Mouse (Mus musculus): Measurements from ENCODE around the gene Ccdc136.
"Not testable (repeated sequence)": the region's sequence is repeated elsewhere in the genome, so short reads cannot be mapped to it uniquely, and the experiment has no call there.

The Ccdc136 gene

GRCm38 (mm10) chr6:29395910-29396713 is at the start of gene Ccdc136:
Gene Ccdc136 (plus strand): TSS chr6:29396309.
- no peak for DNase-seq (ENCODE audit: low spot score)

DNA sequence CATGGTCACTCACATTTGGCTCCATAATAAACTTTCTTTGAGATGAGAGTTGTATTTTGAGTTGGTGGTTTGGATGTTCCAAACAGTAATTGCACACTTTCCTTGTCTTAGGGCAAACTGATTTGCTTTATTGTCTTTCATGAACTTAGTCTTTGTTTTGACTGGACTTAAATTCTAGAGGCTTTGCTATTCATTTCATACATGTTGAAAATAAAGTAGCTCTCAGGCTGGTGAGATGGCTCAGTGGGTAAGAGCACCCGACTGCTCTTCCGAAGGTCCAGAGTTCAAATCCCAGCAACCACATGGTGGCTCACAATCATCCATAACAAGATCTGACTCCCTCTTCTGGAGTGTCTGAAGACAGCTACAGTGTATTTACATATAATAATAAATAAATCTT is 49.6 kb upstream of the Ccdc136 start:
- not testable (repeated sequence) for DNase-seq (ENCODE audit: low spot score)

DNA sequence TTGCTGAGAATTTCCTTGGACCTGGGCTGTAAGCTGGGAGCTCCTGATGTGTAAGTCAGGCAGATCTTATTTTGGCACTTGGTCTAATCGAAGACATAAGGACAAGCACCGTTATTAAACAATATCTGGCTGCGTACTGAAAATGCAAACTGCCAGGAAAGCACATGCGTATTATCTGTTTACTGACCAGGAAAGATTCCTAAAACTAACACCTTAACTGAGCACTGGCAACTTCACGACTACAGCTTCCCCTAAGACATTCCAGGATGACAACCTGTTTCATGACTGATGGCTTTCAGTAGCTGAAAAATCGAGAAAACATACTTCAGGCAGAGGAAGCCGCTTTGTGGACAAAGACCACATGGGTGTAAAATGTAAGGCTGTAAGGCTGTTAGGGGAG is 48.9 kb upstream of the Ccdc136 start:
- DNase-seq (ENCODE audit: low spot score): no peak

DNA sequence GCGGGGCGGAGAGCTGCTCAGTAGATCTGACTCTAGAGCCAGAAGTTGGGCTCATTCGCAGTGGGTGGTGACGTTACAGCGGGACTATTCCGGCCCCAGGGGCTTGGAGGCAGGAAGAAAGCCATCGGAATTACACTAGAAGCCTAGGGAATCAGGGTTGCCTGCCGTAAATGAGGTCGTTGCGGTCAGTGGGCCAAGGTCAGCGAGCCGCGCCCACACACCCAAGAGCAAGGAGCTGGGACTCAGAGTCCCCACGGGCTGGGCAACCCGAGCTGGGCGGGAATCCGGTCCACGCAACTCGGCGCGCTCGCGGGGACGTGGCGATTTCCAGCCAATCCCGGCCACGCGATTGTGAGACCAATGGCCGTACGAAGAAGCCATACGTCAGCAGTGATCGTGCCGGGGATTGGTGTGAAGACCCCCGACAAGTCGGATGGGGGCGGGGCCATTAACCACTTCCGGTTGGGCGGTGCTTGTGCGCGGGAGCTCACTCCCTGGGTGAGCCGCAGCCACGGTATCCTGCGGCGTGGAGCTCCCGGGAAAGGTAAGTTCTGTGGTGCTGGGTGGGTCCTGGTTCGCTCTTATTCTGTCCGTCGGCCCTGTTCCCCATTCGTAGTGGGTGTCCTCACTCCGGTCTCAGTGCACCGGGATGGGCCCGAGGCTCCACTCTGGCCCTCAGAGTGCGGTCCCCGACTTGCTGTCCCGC is 48.3 kb upstream of the Ccdc136 start, which contains the start of gene Calu:
TSS of gene Calu (plus strand) at position 405 of the 706 bp plus-strand sequence.
- peak; percentile 98 for DNase-seq (ENCODE audit: low spot score)

GRCm38 (mm10) chr6:29348371-29348724 is 47.8 kb upstream of the Ccdc136 start:
- DNase-seq (ENCODE audit: low spot score): no peak

DNA sequence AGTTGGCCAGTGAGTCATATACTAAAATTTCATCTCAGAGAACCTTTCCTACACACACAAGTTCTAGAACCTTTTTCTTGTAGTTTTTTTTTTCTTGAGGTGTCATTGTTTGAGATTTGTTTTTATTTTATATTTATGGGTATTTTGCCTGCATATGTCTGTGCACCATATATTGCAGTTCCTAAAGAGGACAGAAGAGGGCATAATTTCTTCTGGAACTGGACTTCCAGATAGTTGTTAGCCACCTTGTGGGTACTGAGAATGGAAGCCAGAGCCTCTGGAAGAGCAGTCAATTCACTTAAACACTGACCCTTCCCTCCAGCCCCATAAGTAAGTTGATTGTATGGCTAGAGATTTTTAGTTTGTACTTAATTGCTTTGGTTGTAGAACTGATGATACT is 44.5 kb upstream of the Ccdc136 start:
- no peak for DNase-seq (ENCODE audit: low spot score)

GRCm38 (mm10) chr6:29352816-29353215 is 43.3 kb upstream of the Ccdc136 start:
- DNase-seq (ENCODE audit: low spot score): no peak

GRCm38 (mm10) chr6:29359386-29359785 is 36.7 kb upstream of the Ccdc136 start:
- DNase-seq (ENCODE audit: low spot score): no peak

- DNase-seq (ENCODE audit: low spot score): no peak
These were observed 35.9 kb upstream of the Ccdc136 start for GRCm38 (mm10) chr6:29360211-29360610.

GRCm38 (mm10) chr6:29362246-29363128 is 33.6 kb upstream of the Ccdc136 start:
- DNase-seq (ENCODE audit: low spot score): no peak

- no peak for DNase-seq (ENCODE audit: low spot score)
These were observed 33.0 kb upstream of the Ccdc136 start for GRCm38 (mm10) chr6:29363129-29363515.

GRCm38 (mm10) chr6:29365277-29365676 is 30.8 kb upstream of the Ccdc136 start:
- no peak for DNase-seq (ENCODE audit: low spot score)

- DNase-seq (ENCODE audit: low spot score): no peak
These were observed 18.7 kb upstream of the Ccdc136 start for GRCm38 (mm10) chr6:29377386-29377785.

GRCm38 (mm10) chr6:29378678-29379077 is 17.4 kb upstream of the Ccdc136 start:
- no peak for DNase-seq (ENCODE audit: low spot score)

GRCm38 (mm10) chr6:29379954-29380353 is 16.2 kb upstream of the Ccdc136 start:
- DNase-seq (ENCODE audit: low spot score): no peak

DNA sequence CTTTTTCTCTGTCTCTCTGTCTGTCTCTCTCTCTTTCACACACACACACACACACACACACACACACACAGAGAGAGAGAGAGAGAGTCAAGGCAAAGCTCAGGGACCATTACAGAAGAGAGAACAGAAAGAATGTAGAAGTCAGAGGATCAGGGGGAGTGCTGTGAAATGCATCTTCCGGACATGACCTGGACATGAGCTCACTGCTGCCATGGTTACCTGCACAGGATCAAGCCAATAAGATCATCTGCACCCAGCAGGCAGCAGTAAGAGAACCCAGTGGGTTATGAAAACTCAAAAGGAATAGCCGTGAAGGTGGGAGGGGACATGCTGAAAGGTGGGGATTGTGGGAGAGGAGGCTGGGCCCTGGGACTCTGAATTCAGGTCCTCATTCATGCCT is 13.7 kb upstream of the Ccdc136 start:
- no peak for DNase-seq (ENCODE audit: low spot score)

- DNase-seq (ENCODE audit: low spot score): no peak
These were observed 8.0 kb upstream of the Ccdc136 start, which contains the start of gene Opn1sw for GRCm38 (mm10) chr6:29388052-29388518. Gene Opn1sw (minus strand): TSS chr6:29388468.

DNA sequence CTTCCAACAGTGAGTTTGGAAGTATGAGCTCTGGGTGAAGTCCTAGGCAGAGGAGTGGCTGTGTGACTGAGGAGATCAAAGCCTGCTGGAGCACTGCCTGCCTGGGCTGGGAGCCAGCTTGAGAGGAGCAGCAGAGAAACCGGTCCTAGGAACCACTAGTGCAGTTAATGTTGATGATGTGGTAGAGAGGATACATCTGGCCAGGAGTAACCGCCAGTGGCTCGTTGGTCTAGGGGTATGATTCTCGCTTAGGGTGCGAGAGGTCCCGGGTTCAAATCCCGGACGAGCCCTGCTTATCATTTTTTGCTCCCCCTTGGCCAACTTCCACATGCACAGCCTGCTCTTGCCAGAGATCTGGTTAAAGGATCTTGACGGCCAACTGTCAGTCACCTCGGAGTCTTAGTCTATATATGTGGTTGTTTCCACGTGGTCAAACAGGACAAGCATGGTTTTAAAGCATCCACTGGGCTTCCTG is 7.5 kb upstream of the Ccdc136 start:
- no peak for DNase-seq (ENCODE audit: low spot score)

- DNase-seq (ENCODE audit: low spot score): no peak
These were observed 6.7 kb upstream of the Ccdc136 start for GRCm38 (mm10) chr6:29389425-29389824.

- DNase-seq (ENCODE audit: low spot score): not testable (repeated sequence)
These were observed 5.6 kb upstream of the Ccdc136 start for GRCm38 (mm10) chr6:29390500-29390899.

GRCm38 (mm10) chr6:29391241-29391640 is 4.9 kb upstream of the Ccdc136 start:
- DNase-seq (ENCODE audit: low spot score): not testable (repeated sequence)

GRCm38 (mm10) chr6:29391802-29392201 is 4.3 kb upstream of the Ccdc136 start:
- DNase-seq (ENCODE audit: low spot score): no peak

All from spleen, adult 12 weeks (tissue).